Mouse (Mus musculus) embryonic facial prominence, embryonic 10.5 days (tissue): ENCODE results near the gene Colq. TPM values are rescaled to one million over a fixed set of nuclear protein-coding genes. Genes with fewer than 3 reads are reported as not detected.
A peak's percentile ranks its signal among the peaks of the same experiment; 100 is the strongest.

Experiments
- DNase-seq: peaks from one replicate; pipeline ENCODE4 v3.0.0-alpha.2; 2017; ENCODE audit warnings: low spot score
- H3K27ac ChIP-seq: fragments of 300-500 bp; sonication (generic); replicated peaks from 2 replicates; pipeline ENCODE4 v1.5.1; 2016; ENCODE audit warnings: mild to moderate bottlenecking
- H3K27me3 ChIP-seq: fragments of 300-500 bp; sonication (generic); replicated peaks from 2 replicates; pipeline ENCODE4 v1.6.1; 2016; ENCODE audit warnings: low read depth, mild to moderate bottlenecking; ENCODE audit not compliant: poor library complexity, severe bottlenecking
- H3K36me3 ChIP-seq: fragments of 300-500 bp; sonication (generic); replicated peaks from 2 replicates; pipeline ENCODE4 v1.6.1; 2016; ENCODE audit warnings: mild to moderate bottlenecking, moderate library complexity
- H3K4me1 ChIP-seq: fragments of 300-500 bp; sonication (generic); 2 replicates; pipeline ENCODE4 v1.6.1; 2016
- H3K4me3 ChIP-seq: fragments of 300-500 bp; sonication (generic); 2 replicates; pipeline ENCODE4 v1.5.1; 2016; ENCODE audit warnings: mild to moderate bottlenecking, moderate library complexity
- H3K9me3 ChIP-seq: fragments of 300-500 bp; sonication (generic); 2 replicates; pipeline ENCODE4 v1.6.1; 2016; ENCODE audit warnings: mild to moderate bottlenecking
- WGBS: fragments of 180-500 bp; shearing (Covaris S2); methylation state at CpG from one replicate; pipeline ENCODE4 v1.1.7; 2016; 5-methylcytosine and 5-hydroxymethylcytosine counted together
- polyA plus RNA-seq: library from polyadenylated mRNA; unstranded; fragments of >200 nt; fragmentation: Nextera tagmentation; extraction: Ambion mirVana; gene quantifications from 2 replicates; pipeline ENCODE4 v1.2.1, GENCODE M21; 2016

The Colq gene
- polyA plus RNA-seq, 1 experiment from 2014 or later, result 0.82 TPM

DNA sequence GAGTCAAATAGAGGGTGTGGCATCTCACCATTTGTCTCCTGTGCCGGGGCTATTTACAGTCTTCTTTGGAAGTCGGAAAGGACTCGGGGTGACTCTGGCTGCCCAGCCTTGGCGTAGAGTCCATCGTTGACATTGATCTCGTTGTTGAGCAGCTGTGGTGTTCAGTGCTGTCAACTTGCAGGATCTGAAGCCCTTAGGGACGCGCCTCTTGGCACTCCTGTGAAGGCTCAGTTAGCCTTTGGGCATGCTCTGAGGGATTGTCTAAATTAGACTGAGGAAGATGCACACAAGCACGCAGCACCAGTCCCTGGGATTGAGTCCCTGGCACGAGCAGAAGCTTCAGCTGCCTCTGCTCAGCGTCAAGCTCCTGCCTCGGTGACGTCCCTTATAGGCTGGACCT, 87.7 kb downstream of the Colq start:
- WGBS, result 94% methylated on average over 13 of the region's 13 CpGs
- Histone ChIP-seq H3K27me3 (no peaks in the 10 kb centered on the region), H3K27ac (no peak overlapping the region), H3K4me3 (no peak overlapping the region), H3K4me1 (no peaks in the 10 kb centered on the region), H3K9me3 (no peaks in the 10 kb centered on the region), H3K36me3 (peaks cover 100% of the 10 kb centered on the region)
- no peak for DNase-seq

DNA sequence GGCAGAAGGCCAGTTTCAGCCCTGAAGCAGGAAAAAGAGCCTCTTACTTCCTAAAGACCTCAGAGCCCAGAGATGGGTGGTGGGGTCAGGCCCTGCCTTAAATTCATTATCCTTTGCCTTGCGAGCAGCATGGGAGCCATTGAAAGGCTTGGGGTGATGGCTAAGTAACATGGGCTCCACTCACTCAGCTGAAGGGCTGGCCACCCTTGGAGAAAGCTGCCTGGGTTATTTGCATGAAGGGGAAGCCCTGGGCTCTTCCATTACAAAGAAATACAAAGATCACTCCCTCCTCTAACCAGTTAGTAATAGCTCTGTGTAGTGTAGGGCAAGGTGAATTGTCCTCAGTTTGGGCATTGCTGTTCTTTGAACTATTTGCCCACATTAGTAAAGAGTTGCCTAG, 91.6 kb downstream of the Colq start:
- DNase-seq, result no peak
- Histone ChIP-seq H3K4me3 (no peak overlapping the region), H3K4me1 (peaks cover 19% of the 10 kb centered on the region), H3K9me3 (no peaks in the 10 kb centered on the region), H3K27me3 (no peaks in the 10 kb centered on the region), H3K36me3 (peaks cover 76% of the 10 kb centered on the region), H3K27ac (no peak overlapping the region)
- WGBS, result 87% methylated on average over 1 of the region's 1 CpGs

DNA sequence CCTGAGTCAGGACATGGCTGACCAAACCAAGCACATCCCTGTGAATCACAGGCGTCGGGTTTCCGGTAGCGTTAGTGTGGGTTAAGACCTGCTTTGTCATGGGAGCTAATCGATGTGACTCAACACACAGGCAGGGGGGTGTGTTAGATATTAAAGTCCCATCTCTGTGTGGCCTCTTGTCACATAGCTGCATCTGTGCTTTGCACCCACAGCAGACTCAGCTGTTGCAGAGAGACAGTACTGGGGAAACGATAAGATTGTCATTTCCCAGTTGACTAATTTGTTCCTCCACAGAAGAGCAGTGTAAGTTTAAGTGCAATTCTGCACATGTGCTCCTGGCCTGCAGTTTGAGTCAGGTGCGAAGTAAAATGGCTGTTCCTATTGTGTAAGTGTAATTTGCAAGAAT, 94.9 kb downstream of the Colq start:
- Histone ChIP-seq H3K4me3 (peak overlapping the region; percentile 96), H3K9me3 (no peaks in the 10 kb centered on the region), H3K27me3 (no peaks in the 10 kb centered on the region), H3K27ac (peak overlapping the region; percentile 95), H3K36me3 (peaks cover 67% of the 10 kb centered on the region), H3K4me1 (peaks cover 31% of the 10 kb centered on the region)
- WGBS, result 61% methylated on average over 7 of the region's 7 CpGs
- no peak for DNase-seq

DNA sequence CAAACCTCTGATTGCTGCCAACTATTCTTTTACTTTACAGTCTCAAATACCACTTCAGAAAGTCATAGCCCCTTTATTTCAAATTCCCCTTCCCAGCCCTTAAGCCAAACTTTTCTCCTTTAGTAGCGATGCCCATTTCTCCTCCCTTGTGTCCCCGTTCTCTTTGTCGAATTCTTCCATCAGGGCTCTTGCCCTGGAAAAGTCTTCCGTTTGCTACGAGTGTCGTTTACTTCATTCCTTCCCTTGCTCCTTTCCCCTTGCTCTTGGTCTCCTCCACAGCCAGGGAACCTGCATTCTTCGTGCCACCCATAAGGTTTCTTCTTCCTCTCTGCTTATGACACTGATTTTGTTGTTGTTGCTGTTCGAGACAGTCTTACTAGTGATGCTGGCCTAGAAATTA, 95.6 kb downstream of the Colq start:
- peaks cover 67% of the 10 kb centered on the region for H3K36me3 ChIP-seq
- DNase-seq, result no peak

DNA sequence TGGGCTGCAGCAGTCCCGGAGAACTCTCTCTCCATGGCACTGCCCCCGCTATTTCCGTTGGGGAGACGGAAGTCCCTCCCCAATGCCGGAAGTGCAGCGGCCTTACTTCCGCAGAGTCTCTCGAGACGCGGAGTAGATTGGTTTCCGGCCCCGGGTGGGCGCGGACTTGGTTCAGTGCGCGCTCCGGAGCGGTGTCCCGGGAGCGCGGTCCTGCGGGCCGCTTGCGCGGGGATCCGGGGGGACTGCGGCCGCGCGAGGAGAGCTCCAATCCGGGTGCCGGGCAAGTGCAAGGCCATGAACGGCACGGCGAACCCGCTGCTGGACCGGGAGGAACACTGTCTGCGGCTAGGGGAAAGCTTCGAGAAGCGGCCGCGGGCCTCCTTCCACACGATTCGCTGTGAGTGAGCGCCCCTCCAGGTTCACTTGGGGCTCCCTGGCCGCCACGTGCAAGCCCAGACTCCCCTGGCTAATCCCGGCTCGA, 96.1 kb downstream of the Colq start, which contains the start of gene Mettl6:
Mettl6 (minus strand) TSS at position 66 of the 481 bp plus-strand sequence.
- whole genome bisulfite sequencing, result under 1% methylated on average over 49 of the region's 49 CpGs
- Histone ChIP-seq H3K4me1 (peaks cover 31% of the 10 kb centered on the region), H3K27me3 (no peaks in the 10 kb centered on the region), H3K9me3 (no peaks in the 10 kb centered on the region), H3K27ac (peak within 1 kb of the TSS; percentile 95), H3K4me3 (peak within 1 kb of the TSS; percentile 96), H3K36me3 (peaks cover 66% of the 10 kb centered on the region)
- peak; percentile 93 for DNase-seq

More for the DNA sequence above, 95.6 kb downstream of the Colq start:
- WGBS, result 6% methylated on average over 8 of the region's 8 CpGs
- peaks cover 31% of the 10 kb centered on the region for H3K4me1 ChIP-seq
- H3K27ac ChIP-seq, result peak overlapping the region; percentile 95
- H3K4me3 ChIP-seq, result peak overlapping the region; percentile 96
- no peaks in the 10 kb centered on the region for H3K9me3 ChIP-seq
- no peaks in the 10 kb centered on the region for H3K27me3 ChIP-seq

DNA sequence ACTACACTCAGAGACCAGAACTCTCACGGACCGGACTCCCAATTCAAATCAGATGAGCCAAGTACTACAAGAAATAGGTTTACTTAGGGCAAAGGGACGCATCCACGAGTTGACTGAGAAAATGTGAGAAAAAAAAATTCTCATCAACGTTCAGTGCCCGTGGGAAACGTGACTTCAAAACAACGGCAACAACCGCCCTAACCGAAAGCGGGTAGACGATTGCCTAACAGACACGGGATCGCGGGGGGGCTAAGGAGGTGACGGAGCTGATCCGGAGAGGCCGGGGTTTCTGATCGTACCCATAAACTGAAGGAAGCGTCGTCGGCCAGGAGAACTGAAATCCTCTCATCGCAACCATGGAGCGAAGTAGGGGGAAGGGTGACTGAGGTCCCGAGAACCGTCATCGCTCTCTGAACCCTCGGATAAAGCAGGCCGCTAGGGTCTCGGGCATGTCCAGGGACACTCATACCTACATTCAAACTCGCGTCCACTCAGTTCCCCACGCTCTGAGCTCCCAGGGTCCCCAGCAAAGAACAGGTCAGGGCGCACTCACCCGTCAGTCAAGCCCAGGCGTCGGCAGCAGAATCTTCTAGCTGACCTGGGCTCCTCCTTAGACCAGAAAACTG, 96.7 kb downstream of the Colq start, which contains the start of gene Eaf1:
Eaf1 (plus strand) TSS at position 51 of the 626 bp plus-strand sequence.
- H3K36me3 ChIP-seq, result peaks cover 66% of the 10 kb centered on the region
- H3K27ac ChIP-seq, result peak within 1 kb of the TSS; percentile 95
- no peaks in the 10 kb centered on the region for H3K9me3 ChIP-seq
- 2% methylated on average over 37 of the region's 37 CpGs for WGBS
- no peak for DNase-seq
- peaks cover 31% of the 10 kb centered on the region for H3K4me1 ChIP-seq
- no peaks in the 10 kb centered on the region for H3K27me3 ChIP-seq
- peak within 1 kb of the TSS; percentile 96 for H3K4me3 ChIP-seq

DNA sequence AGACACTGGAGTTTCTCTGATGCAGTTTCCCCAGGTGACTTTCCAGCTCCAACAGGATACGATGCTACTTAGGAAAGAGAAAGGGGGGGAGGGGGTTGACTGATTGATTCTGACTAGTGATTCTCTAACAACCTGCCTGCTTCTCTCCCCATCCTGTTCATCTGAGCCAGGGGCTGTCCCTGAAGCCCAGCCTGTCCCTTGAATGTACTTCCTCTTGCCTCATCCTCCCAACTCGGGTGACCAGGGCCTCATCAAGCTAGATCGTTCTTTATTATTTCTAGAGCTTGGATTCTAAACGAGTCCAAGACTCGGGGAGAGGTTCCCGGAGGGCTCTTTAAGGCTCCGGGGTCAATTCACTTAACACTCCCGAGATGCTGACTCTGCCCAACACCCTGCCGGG, 97.2 kb downstream of the Colq start:
- H3K27ac ChIP-seq, result peak overlapping the region; percentile 95
- 41% methylated on average over 9 of the region's 9 CpGs for WGBS

DNA sequence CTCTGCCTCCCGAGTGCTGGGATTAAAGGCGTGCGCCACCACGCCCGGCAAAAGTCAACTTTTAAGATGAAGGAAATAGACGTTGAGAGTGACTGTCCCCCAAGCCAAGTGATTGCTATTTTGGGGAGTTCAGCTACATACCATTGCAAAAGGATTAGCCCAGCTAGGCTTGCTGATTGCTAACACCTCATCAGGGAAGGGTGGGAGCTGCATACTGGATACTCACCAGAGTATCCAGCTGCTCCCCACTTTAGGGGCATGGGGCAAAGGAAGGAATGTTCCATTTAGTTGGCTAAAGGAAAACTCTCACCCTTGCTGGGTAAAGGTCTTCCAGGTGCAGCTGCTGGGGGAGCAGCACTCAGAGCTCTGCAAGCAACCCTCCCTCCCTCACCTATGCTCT, 103.1 kb downstream of the Colq start:
- Histone ChIP-seq H3K4me1 (no peaks in the 10 kb centered on the region), H3K27ac (no peak overlapping the region), H3K27me3 (no peaks in the 10 kb centered on the region), H3K4me3 (no peak overlapping the region), H3K9me3 (no peaks in the 10 kb centered on the region), H3K36me3 (peaks cover 99% of the 10 kb centered on the region)
- 95% methylated on average over 6 of the region's 6 CpGs for WGBS
- DNase-seq, result no peak

More for the DNA sequence above, 97.2 kb downstream of the Colq start:
- Histone ChIP-seq H3K4me3 (peak overlapping the region; percentile 96), H3K9me3 (no peaks in the 10 kb centered on the region), H3K4me1 (peaks cover 31% of the 10 kb centered on the region), H3K27me3 (no peaks in the 10 kb centered on the region), H3K36me3 (peaks cover 66% of the 10 kb centered on the region)
- DNase-seq, result no peak

DNA sequence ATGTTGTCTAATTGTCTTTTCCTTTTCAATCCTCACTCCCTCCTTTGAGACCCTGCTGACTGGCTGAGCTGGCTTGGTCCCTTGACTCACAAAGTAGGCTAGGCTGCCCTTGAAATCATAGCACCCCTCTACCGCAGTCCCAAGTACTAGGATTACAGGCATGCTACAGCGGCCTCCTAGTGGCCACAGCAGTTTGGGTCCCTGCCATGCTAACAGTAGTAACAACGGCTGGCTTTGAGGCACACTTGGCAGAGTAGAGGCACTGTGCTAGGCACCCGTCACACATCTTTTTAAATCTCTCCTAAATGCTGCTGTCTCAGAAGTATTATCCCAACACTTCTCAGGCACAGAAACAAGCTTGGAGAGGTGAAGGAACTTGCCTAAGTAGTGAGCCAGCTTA, 104.7 kb downstream of the Colq start:
- no peaks in the 10 kb centered on the region for H3K4me1 ChIP-seq
- no peak for DNase-seq
- no peak overlapping the region for H3K27ac ChIP-seq
- no peaks in the 10 kb centered on the region for H3K27me3 ChIP-seq
- no peaks in the 10 kb centered on the region for H3K9me3 ChIP-seq
- peaks cover 99% of the 10 kb centered on the region for H3K36me3 ChIP-seq
- WGBS, result 83% methylated on average over 4 of the region's 4 CpGs
- no peak overlapping the region for H3K4me3 ChIP-seq

DNA sequence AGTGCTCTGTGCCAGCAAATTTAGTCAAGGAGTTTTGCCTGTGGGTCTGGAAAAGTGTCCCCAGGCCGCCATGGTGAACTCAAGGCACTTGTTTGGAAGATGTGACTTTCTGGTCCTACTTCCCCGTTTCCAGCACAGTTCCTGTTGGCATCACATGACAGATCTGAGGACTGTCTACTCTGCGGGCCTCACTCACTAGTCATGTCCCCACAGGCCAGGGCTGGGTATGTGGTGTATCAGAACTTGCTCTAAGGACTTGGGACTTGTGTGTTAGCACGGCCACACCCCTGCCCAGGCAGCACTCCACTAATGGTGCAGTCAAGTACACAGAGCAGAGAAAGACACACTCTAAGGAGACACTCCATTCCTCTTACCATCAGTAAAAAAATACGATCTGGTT, 108.7 kb downstream of the Colq start:
- H3K4me1 ChIP-seq, result no peaks in the 10 kb centered on the region
- H3K4me3 ChIP-seq, result no peak overlapping the region
- H3K36me3 ChIP-seq, result peaks cover 96% of the 10 kb centered on the region
- H3K27ac ChIP-seq, result no peak overlapping the region
- DNase-seq, result no peak
- WGBS, result 89% methylated on average over 5 of the region's 5 CpGs
- H3K9me3 ChIP-seq, result no peaks in the 10 kb centered on the region
- H3K27me3 ChIP-seq, result no peaks in the 10 kb centered on the region

DNA sequence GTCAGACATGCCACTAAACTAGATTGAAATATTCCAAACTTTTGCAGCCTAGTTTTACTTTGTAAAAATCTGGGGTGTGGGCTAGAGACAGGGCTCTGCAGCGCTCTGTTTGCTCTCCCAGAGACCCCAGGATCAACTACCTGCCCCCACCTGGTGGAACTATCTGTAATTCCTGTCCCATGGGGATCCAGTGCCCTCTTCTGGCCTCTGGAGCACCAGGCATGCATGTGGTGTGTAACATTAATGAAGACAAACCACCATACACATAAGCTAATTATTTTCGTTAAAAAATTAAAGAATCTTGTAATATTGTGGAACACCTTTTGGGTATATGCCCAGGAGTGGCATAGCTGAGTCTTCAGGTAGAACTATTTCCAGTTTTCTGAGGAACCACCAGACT, 117.8 kb downstream of the Colq start:
- WGBS, result 80% methylated on average over 2 of the region's 2 CpGs
- no peaks in the 10 kb centered on the region for H3K9me3 ChIP-seq
- no peak overlapping the region for H3K4me3 ChIP-seq
- no peaks in the 10 kb centered on the region for H3K4me1 ChIP-seq
- no peak for DNase-seq
- no peak overlapping the region for H3K27ac ChIP-seq
- peaks cover 6% of the 10 kb centered on the region for H3K36me3 ChIP-seq
- no peaks in the 10 kb centered on the region for H3K27me3 ChIP-seq
